Mouse (Mus musculus): ENCODE measurements at regions not wholly inside any gene's neighbourhood (a gene's known extent, or its start where the extent isn't known, plus 50 kb on each side); places are given as distances from the start of the nearest gene placed in this dataset.
A peak's percentile ranks its signal among the peaks of the same experiment; 100 is the strongest.

DNA sequence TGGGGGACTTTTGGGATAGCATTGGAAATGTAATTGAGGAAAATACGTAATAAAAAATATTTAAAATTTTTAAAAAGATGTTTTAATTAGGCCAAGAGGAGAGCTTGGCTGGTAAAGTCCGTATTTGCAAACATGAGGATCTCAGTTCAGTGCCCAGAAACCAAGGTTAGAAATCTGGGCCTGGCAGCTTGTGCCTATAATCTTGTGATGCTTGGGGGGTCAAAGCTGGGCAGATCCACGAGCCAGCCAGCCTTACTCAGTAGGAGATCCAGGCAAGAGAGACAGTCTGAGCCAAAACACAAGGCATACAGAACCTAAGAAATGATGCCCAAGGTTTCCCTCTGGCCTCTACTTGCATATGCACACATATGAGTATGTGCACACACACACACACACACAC lies 54.1 kb upstream of the Cxadr start:
- ATAC-seq (ENCODE audit: low FRiP score, low read depth) = no peak
- Histone ChIP-seq H3K36me3 (no peaks in the 10 kb centered on the region), H3K27me3 (no peaks in the 10 kb centered on the region), H3K27ac (no peak overlapping the region), H3K4me3 (no peak overlapping the region), H3K4me1 (no peaks in the 10 kb centered on the region), H3K4me2 (replicated peaks) (no peak overlapping the region), H3K9ac (no peak overlapping the region), H3K9me3 (no peaks in the 10 kb centered on the region)
- WGBS = 63% methylated on average over 3 of the region's 3 CpGs

DNA sequence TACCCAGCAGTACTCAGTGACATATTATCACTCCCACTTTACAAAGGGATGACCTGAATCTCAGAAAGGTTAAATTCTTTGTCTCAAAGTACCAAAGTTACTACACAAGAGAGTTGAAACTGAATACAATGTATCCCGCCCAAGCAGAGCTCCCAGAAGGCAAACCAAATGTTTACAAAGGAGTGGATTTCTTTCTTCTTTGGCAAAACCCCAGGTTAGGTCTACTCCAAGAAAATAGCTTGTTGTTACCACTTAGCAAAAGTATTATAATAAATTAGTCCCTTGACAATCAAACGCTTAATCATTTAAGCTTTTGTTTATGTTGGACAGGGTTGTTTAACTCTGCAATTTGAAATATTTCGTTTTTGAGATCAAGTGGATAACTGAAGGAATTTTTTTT lies 58.6 kb upstream of the Cxadr start:
- peaks cover 2% of the 10 kb centered on the region; the same call in 1 of the 2 replicates for H3K27me3 ChIP-seq
- H3K36me3 ChIP-seq = no peaks in the 10 kb centered on the region
- no peak overlapping the region for H3K4me3 ChIP-seq
- no peak overlapping the region for H3K27ac ChIP-seq
- ATAC-seq (ENCODE audit: low FRiP score, low read depth) = no peak
- no peak overlapping the region for H3K4me2 ChIP-seq (replicated peaks)
- H3K9me3 ChIP-seq = no peaks in the 10 kb centered on the region
- no peak overlapping the region for H3K9ac ChIP-seq
- H3K4me1 ChIP-seq = 0 out of 2 replicates have a peak, but pooled peaks cover 5% of the 10 kb centered on the region
- 71% methylated on average over 3 of the region's 3 CpGs for WGBS

DNA sequence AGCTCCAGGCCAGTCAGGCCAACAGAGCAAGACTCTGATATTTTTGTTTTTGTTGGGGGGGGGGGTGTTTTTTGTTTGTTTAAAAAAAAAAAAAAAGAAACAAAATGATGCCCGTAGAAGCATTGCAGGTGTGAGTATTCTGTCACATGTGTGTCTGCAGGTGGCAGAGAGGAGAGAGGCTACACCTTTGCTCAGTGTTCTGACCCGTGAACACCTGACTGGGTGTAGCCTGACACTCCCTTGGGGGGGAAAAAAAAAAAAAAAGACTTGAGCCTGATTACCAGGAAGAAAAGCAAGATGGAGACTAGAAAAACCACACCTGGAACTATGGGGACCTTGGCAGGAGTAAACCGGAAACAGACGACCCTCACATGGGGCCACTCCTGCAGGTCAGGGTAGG lies 61.1 kb upstream of the Cxadr start:
- Histone ChIP-seq H3K27ac (no peak overlapping the region), H3K4me3 (no peak overlapping the region), H3K4me1 (peaks cover 12% of the 10 kb centered on the region), H3K27me3 (peaks cover 12% of the 10 kb centered on the region), H3K9me3 (no peaks in the 10 kb centered on the region), H3K36me3 (no peaks in the 10 kb centered on the region), H3K4me2 (replicated peaks) (no peak overlapping the region), H3K9ac (no peak overlapping the region)
- ATAC-seq (ENCODE audit: low FRiP score, low read depth) = no peak
- WGBS = 77% methylated on average over 4 of the region's 4 CpGs

DNA sequence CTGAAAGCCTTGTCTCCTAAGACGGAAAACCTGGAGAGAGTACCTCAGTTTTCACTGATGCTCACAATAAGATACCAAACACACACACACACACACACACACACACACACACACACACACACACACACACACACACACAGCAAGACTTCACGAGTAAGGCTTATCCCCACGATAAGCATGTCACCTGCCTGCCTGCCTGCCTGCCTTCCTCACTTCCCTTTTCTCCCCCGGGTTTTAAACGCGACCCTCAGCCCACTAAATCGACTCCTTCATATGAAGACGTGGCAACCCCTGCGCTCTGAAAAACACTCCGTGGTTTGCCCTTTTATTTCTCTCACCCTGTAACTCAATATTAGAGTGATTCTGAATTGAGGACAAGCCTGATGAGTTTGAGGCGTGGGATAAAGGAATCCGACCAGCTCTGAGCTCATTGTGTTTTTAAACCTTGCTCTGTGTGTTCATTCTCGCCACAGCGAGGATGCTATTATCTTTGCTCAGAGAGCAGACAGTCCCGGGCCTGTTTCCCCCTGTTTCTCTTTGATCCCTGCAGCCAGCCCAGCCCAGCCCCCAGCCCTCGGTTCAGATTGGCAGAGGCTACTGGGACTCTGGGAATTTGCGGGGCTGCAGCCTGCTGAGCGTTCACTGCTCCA lies 63.1 kb upstream of the Cxadr start:
- Histone ChIP-seq H3K9ac (peak overlapping the region; percentile 50), H3K9me3 (no peaks in the 10 kb centered on the region), H3K4me1 (peaks cover 12% of the 10 kb centered on the region), H3K4me2 (replicated peaks) (peak overlapping the region; percentile 79), H3K27ac (no peak overlapping the region), H3K4me3 (peak overlapping the region; percentile 43), H3K36me3 (no peaks in the 10 kb centered on the region), H3K27me3 (peaks cover 12% of the 10 kb centered on the region)
- peak; percentile 44; the same call in 1 of the 2 replicates for ATAC-seq (ENCODE audit: low FRiP score, low read depth)
- WGBS = under 1% methylated on average over 18 of the region's 18 CpGs

DNA sequence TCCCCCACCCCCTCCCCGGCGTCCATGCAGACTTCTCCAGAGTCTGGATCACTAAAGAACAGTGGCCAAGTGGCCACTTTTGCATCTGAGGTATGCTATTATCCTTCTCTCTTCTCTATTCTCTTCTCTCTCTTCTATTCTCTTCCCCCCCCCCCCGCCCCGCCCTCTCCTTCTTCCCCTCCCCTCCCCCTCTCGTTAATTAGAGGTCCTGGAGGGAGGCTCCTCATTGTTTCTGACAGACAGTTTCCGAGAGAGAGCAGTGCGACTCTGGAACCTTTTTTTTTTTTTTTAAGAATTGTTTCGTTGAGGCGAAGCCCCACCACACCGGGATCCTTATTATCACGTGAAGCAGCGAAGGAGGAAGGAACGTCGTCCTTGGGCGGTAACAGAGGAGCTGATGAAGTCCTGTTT lies 63.6 kb upstream of the Cxadr start:
- Histone ChIP-seq H3K27me3 (peaks cover 12% of the 10 kb centered on the region), H3K4me1 (peaks cover 12% of the 10 kb centered on the region), H3K36me3 (no peaks in the 10 kb centered on the region), H3K9me3 (no peaks in the 10 kb centered on the region), H3K27ac (no peak overlapping the region), H3K4me2 (replicated peaks) (peak overlapping the region; percentile 79), H3K9ac (peak overlapping the region; percentile 55), H3K4me3 (peak overlapping the region; percentile 43)
- 0% methylated on average over 14 of the region's 15 CpGs for WGBS
- ATAC-seq (ENCODE audit: low FRiP score, low read depth) = peak; percentile 62; the same call in 1 of the 2 replicates

DNA sequence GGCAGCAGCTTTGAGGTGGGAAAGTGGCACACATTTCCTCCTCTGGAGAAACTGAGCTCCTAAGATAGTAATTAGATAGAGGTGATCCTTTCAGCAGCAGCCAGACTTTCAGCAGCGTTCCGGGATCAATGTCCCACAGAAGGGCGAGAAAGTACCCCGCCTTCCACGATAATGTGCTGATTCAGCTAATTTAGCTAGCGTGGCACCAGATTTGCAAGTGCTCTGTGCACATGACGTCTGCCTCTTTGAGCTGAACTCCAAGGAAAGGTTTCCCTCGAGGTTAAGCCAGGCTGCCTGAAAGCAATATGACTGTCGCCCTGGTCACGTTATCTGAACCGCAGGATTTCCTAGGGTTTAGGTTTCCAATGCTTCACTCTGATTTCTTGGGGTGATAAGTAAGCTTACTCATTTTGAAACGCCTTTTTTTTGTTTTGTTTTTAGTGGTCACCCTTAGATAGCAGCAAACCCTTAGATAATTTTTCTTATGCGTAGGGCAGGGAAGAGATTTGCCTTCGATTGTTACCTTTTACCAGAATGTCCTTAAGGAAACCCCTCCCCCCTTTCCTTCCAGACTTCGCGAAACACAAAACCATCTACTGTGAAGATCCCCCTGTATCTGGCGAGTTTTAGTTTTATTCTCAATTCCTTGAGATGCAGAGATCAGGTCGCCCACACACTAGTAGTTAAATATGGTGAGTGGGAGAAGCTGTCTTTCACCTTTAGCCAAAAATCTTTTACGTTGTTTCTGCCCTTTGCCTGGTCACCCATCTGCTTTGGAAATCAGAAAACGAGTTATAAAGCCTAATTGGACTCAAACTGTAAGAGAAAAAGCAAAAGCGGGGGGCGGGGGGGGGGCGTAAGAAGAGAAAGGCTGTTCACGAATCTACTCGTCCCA lies 64.3 kb upstream of the Cxadr start:
- 6% methylated on average over 25 of the region's 25 CpGs for WGBS
- Histone ChIP-seq H3K27me3 (peaks cover 12% of the 10 kb centered on the region), H3K4me3 (peak overlapping the region; percentile 43), H3K9me3 (no peaks in the 10 kb centered on the region), H3K36me3 (no peaks in the 10 kb centered on the region), H3K9ac (peak overlapping the region; percentile 55), H3K4me2 (replicated peaks) (peak overlapping the region; percentile 79), H3K4me1 (peaks cover 12% of the 10 kb centered on the region), H3K27ac (no peak overlapping the region)
- ATAC-seq (ENCODE audit: low FRiP score, low read depth) = no peak

DNA sequence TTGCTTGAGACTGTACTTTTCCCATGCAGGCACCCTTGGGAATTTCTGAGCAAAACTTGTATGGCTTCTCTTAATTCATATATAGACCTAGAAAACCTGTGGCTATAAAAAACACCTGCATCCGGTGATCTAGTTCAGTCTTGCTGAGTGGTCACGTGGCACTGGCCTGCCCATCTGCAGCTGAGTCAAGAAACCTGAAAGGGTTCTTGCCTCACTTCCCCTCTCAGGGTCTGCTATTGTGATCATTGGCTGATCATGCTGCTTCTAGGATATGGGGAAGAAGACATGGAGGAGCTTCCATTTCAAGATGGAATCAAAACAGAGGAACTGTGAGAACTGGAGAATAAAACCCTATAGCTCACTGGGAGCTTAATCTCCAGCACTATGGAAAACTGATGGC lies 69.1 kb upstream of the Cxadr start:
- Histone ChIP-seq H3K27ac (no peak overlapping the region), H3K9me3 (peaks cover 6% of the 10 kb centered on the region), H3K9ac (no peak overlapping the region), H3K4me3 (no peak overlapping the region), H3K27me3 (peaks cover 10% of the 10 kb centered on the region), H3K4me2 (replicated peaks) (no peak overlapping the region), H3K4me1 (peaks cover 7% of the 10 kb centered on the region), H3K36me3 (no peaks in the 10 kb centered on the region)
- WGBS = 62% methylated on average over 2 of the region's 2 CpGs
- no peak for ATAC-seq (ENCODE audit: low FRiP score, low read depth)

DNA sequence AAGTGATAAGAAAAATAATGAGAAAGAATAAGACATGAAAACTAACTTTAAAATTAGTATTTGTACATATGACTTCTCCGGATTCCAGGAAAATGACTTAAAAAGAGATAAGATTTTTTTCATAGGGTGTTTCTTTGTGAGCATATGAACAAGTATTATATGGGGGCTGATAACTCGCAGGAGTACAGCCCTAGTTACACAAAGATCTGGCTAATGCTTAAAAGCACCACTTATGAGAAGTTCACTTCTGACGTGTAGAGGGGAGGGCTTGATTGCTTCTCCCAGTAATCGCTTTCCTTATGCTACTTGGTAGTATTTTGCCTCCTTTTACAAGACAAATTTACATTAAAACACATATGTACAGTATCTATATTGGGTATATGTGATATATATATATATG lies 72.3 kb upstream of the Cxadr start:
- WGBS = 84% methylated on average over 4 of the region's 4 CpGs

DNA sequence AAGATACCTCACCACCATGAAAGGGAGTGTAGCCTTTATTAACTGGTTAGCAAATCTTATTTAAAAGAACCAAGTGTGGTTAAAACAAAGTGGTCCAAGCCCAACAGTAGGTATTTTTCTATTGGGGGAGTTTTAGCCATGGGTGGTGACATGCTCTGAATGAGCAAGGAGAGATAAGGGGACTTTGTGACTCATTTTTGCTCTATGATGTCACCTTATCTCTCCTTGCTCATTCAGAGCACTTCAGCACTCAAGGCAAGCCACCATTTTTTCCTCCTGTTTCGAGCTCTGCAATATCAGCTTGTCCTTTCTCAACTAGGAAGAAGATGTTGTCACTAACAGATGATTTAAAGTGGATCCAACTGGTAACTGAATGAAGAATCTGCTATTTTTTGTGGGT lies 78.9 kb upstream of the Cxadr start:
- 69% methylated on average over 1 of the region's 1 CpGs for WGBS
- no peak overlapping the region for H3K4me2 ChIP-seq (replicated peaks)
- no peak overlapping the region for H3K27ac ChIP-seq
- H3K27me3 ChIP-seq = no peaks in the 10 kb centered on the region
- H3K4me3 ChIP-seq = no peak overlapping the region
- H3K9ac ChIP-seq = no peak overlapping the region
- H3K9me3 ChIP-seq = no peaks in the 10 kb centered on the region
- no peak for ATAC-seq (ENCODE audit: low FRiP score, low read depth)
- no peaks in the 10 kb centered on the region for H3K36me3 ChIP-seq
- peaks cover 8% of the 10 kb centered on the region; the same call in 1 of the 2 replicates for H3K4me1 ChIP-seq

More for the DNA sequence above, 72.3 kb upstream of the Cxadr start:
- Histone ChIP-seq H3K9me3 (peaks cover 6% of the 10 kb centered on the region), H3K4me1 (no peaks in the 10 kb centered on the region), H3K27me3 (no peaks in the 10 kb centered on the region), H3K27ac (no peak overlapping the region), H3K36me3 (no peaks in the 10 kb centered on the region), H3K4me3 (no peak overlapping the region), H3K4me2 (replicated peaks) (no peak overlapping the region), H3K9ac (no peak overlapping the region)
- no peak for ATAC-seq (ENCODE audit: low FRiP score, low read depth)

DNA sequence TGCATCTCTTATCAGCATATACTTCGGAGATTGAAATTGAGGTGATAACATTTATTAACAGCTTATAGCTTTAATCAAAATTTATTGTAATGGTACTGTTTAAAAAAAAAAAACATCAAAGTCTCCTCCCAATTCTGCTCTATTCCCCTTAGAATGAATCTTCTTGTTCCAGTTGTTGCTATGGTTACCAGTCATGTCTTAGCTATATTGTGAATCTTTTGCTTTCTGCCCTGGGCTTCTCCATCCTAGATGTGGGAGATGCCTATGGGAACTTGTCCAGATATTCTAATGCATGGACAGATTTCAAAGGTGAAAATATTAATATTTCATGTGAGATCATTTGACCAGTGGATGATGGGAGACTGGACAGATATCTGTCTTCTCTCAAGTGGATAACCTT lies 79.5 kb upstream of the Cxadr start:
- peaks cover 8% of the 10 kb centered on the region for H3K4me1 ChIP-seq
- 85% methylated on average over 1 of the region's 1 CpGs for WGBS
- no peak for ATAC-seq (ENCODE audit: low FRiP score, low read depth)
- H3K9me3 ChIP-seq = no peaks in the 10 kb centered on the region
- H3K4me3 ChIP-seq = no peak overlapping the region
- H3K36me3 ChIP-seq = no peaks in the 10 kb centered on the region
- H3K4me2 ChIP-seq (replicated peaks) = no peak overlapping the region
- H3K27ac ChIP-seq = no peak overlapping the region
- H3K27me3 ChIP-seq = no peaks in the 10 kb centered on the region
- H3K9ac ChIP-seq = no peak overlapping the region

DNA sequence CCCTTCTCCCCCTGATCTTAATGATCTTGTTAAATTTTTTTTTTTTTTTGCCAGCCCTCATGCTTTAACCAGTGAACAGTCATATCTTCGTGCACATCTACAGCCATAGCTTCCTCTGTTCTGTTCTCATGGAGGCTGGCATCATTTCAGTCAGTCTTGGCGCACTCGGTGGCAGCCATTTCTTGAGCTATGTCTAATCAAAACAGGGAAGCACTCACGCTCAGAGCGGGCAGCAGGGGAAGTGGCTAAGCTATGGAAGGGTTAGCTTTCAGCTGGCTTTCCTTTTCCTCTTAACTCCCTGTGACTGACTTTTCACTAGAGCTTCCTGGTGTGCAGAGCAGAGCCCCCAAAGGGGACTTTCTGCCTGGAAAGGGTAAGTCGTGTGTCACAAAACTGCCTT lies 83.7 kb upstream of the Cxadr start:
- H3K27me3 ChIP-seq = no peaks in the 10 kb centered on the region
- peaks cover 8% of the 10 kb centered on the region for H3K4me1 ChIP-seq
- H3K9me3 ChIP-seq = no peaks in the 10 kb centered on the region
- H3K9ac ChIP-seq = no peak overlapping the region
- H3K27ac ChIP-seq = no peak overlapping the region
- H3K4me2 ChIP-seq (replicated peaks) = peak overlapping the region; percentile 36
- H3K36me3 ChIP-seq = no peaks in the 10 kb centered on the region
- peak; percentile 15; the same call in 1 of the 2 replicates for ATAC-seq (ENCODE audit: low FRiP score, low read depth)
- no peak overlapping the region for H3K4me3 ChIP-seq
- WGBS = 36% methylated on average over 6 of the region's 6 CpGs

DNA sequence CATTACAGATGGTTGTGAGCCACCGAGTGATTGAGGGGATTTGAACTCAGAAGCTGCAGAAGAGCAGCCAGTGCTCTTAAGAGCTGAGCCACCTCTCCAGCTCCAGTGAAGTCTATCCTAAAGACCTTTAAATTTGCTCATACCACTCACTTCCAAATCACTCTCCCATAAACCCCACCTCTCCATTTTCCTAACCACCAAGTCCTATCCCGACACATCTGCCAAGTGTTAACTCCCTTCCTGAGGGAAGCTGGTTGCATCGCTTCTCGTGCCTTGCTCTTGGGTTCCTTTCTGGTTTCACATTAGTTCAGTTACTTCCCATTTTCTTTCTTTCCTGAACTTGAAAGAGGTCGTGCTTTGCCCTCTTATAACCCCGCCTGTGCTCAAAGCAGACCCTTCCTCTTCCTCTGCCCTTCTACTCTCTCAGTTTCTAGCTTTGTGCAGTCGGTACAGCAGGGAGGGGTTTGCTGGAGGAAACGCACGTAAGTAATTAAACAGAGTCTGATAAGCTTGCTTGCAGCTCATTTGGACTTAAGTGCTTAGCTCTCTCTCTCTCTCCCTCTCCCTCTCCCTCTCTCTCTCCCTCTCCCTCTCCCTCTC lies 84.4 kb upstream of the Cxadr start:
- Histone ChIP-seq H3K36me3 (no peaks in the 10 kb centered on the region), H3K27me3 (no peaks in the 10 kb centered on the region), H3K4me1 (peaks cover 8% of the 10 kb centered on the region), H3K4me3 (no peak overlapping the region), H3K4me2 (replicated peaks) (peak overlapping the region; percentile 33), H3K27ac (no peak overlapping the region), H3K9me3 (no peaks in the 10 kb centered on the region), H3K9ac (no peak overlapping the region)
- WGBS = 33% methylated on average over 9 of the region's 9 CpGs
- no peak for ATAC-seq (ENCODE audit: low FRiP score, low read depth)

Measured in limb, embryonic 13.5 days (tissue).